Mouse (Mus musculus): ENCODE results near the gene Thap11. TPM values are rescaled to one million over a fixed set of nuclear protein-coding genes. Genes with fewer than 3 reads are reported as not detected.
A peak's percentile ranks its signal among the peaks of the same experiment; 100 is the strongest.

Gene Thap11
- polyA plus RNA-seq, 1 experiment, result 42.2 TPM

DNA sequence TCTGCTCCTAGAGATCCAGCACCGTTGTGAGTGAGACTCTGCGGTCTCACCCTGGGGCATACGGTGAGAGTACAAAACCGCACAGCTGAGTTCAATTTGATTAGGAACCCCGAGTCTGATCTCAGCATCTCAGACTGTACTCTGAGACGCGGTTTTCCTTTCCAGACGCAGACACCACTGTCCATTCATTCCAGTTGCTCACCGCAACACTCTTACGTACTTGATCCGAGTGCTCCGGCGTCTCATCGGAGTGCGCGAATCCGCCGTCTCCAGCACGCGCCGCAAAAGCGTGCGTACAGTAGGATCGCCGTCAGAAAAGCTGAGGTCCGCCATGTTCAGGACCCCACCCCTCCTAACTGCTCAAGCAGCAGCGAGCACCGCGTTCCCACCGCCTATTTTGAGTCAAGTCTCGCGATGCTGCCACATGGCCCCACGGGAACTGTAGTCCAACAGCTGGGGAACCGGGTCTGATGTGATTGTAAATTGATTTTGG, 3.2 kb upstream of the Thap11 start:
- peak; percentile 67 for DNase-seq (ENCODE audit: low spot score)

DNA sequence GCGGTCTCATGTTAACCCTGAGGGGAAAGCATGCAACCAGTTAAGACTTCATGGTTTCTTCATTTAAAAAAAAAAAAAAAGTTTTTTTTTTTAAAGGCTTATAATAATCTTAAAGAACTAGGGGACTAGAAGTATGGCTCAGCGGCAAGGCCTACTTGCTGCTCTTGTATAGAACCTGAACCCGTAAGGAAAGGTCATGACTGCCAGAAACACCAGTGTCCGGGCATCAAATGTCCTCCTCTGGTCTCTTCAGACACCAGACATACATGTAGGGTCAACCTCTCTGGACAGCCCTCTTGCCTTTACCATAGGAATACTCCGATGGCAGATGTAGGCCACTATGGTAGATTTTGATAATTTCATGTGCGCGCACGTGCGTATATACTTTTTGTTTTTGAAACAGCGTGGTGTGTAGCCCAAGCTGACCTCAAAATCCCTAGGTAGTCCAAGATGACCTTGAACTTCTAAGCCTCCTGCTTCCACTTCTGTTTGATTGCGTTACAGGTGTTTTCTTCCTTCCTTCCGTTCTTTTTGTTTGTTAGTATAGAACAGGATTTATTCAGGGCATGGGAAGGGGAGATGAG, 2.7 kb upstream of the Thap11 start:
- DNase-seq (ENCODE audit: low spot score), result no peak

DNA sequence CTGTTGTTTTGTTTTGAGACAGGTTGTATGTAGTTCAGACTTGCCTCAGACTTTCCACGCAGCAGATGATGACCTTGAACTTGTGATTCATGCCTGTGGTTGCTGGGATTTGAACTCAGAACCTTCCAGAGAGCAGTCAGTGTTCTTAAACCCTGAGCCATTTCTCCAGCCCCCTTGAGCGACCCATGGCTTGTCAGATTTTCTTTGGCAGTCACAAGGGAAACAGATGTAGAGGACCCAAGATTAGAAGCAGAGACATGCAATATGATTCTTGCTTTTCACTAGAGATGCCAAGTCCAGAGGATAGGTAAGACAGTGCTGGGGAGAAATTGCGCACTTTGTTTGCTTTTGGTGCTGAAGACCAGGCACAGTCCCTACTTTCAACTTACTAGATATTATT, 1.8 kb upstream of the Thap11 start, which contains the start of gene Cenpt:
Gene Cenpt, minus strand, starts transcription at position 101 of the 400 bp plus-strand sequence.
- no peak for DNase-seq (ENCODE audit: low spot score)

DNA sequence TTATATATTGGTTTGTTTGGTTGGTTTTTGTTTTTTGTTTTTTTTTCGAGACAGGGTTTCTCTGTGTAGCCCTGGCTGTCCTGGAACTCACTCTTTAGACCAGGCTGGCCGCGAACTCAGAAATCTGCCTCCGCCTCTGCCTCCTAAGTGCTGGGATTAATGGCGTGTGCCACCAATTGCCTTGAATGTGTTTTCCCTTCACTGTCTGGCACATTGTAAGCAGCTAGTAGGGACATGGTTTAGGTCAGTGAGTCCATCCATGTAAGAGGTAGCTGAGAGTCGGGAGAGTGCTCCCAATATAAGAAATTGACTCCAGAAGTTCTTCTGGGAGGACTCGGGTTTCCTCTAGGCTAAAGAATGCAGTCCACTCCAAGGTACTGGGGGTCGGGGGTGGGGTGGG, 629 bp upstream of the Thap11 start:
- no peak for DNase-seq (ENCODE audit: low spot score)

DNA sequence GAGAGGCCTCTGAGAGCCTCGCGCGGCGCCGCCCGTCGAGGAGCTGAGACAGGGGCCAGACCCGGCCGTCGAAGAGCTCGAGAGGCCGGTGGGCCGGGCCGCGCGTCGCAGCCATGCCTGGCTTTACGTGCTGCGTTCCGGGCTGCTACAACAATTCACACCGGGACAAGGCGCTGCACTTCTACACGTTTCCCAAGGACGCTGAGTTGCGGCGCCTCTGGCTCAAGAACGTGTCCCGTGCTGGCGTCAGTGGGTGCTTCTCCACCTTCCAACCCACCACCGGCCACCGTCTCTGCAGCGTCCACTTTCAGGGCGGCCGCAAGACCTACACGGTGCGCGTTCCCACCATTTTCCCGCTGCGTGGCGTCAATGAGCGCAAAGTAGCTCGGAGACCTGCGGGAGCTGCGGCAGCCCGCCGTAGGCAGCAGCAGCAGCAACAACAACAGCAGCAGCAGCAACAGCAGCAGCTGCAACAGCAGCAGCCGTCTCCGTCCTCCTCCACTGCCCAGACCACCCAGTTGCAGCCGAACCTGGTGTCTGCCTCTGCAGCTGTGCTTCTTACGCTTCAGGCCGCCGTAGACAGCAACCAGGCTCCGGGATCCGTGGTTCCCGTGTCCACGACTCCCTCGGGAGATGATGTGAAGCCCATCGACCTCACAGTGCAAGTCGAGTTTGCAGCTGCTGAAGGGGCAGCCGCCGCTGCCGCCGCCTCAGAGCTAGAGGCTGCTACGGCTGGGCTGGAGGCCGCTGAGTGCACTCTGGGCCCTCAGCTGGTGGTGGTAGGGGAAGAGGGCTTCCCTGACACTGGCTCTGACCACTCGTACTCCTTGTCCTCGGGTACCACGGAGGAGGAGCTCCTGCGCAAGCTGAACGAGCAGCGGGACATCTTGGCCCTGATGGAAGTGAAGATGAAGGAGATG, 576 bp downstream of the Thap11 start:
- peak; percentile 58 for DNase-seq (ENCODE audit: low spot score)

DNA sequence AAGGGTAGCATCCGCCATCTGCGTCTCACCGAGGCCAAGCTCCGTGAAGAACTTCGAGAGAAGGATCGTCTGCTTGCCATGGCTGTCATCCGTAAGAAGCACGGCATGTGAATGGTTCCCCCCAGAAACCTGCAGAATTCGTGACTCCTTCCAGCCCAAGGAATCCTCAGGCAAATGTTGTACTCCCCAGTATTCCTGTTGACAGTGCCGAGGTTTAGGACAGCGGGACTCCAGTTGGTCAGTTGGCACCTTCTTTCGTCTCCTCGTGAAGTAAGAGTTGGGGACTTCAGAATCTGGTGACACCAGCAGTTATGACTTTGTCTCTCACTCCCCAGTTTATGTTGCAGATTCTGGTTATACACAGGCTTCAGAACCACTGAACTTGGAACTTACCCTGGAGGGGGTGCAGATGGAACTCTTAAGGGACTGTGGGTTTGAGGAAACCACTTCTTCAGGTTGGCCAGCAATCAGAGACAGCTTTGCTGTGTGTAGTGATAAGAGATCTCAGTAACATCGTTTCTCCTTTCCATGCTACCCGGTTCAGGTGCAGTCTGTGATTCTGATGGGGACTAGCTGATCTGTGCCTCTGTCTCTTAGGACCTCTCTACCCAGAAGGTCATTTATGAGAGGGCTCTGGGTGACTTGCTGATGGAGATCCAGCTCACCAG, 1.4 kb downstream of the Thap11 start:
- no peak for DNase-seq (ENCODE audit: low spot score)

DNA sequence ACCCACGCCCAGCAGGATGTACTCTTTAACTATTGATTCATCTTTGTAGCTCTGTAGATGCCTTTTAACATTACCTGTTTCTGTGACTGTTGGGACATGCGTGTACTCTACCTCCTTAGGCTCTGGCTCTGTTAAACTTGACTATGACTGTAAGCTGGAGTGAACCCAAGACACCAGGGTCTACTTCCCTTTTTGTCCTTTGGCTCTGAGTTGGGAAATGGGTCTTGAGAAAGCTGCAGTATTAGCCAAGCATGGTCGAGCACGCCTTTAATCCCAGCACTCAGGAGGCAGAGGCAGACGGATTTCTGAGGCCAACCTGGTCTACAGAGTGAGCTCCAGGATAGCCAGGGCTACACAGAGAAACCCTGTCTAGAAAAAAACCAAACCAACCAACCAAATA, 3.6 kb downstream of the Thap11 start:
- DNase-seq (ENCODE audit: low spot score), result no peak

DNA sequence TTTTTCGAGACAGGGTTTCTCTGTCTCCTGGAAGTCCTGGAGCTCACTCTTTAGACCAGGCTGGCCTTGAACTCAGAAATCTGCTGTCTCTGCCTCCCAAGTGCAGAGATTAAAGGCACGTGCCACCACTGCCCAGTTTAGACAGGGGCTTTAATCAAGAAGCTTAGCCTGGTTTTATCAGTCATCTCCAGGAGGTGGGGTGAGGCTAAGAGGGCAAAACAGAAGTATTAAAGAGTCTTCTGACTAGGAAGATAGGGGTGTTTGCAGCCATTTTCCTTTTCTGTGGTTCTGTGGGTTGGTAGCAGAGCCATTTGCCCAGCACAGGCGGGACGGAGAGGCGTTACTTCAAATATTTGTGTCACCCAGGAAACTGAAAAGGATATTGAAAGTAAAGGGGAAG, 4.4 kb downstream of the Thap11 start:
- no peak for DNase-seq (ENCODE audit: low spot score)

DNA sequence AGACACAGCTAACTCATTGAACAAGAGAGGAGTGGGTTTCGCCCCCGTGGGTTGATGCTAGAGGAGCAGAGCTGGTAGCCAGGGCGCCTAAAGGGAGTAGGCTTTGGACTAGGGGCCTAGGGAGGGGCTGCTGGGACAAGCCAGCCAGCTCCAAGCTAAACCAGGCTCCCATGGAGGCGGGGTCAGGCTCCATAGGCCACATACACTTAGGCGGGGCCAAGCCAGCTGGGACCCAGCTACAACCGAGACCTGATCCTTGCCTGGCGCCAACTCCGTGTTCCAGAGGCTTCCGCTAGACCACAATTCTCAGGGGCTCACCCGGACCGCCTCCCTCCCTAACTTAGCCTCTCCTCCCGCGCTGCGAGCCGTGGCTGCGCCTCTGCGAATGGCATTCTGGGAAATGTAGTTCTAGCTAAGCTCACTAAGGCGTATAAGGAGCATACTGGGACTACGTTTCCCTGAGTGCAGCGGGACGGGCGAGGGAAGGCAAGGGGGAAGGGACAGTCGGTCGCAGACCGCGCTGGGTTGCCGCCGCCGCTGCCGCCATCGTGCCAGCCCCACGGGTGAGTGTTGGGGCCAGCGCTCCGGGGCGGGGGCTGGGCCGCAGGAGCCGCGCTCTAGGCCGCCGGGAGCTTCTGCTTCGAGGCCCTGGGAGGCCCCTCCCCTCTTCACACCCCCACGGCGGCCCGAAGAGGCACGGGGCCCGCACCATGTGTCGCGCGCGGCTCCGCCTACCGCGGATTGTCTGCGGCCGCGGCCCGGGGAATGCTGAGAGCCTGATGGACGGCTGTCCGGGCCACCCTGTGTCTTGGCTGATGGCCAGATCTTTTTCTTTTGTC, 5.4 kb downstream of the Thap11 start, which contains the start of gene Nutf2:
Gene Nutf2, plus strand, starts transcription at position 438 of the 839 bp plus-strand sequence.
- peak; percentile 87 for DNase-seq (ENCODE audit: low spot score)

DNA sequence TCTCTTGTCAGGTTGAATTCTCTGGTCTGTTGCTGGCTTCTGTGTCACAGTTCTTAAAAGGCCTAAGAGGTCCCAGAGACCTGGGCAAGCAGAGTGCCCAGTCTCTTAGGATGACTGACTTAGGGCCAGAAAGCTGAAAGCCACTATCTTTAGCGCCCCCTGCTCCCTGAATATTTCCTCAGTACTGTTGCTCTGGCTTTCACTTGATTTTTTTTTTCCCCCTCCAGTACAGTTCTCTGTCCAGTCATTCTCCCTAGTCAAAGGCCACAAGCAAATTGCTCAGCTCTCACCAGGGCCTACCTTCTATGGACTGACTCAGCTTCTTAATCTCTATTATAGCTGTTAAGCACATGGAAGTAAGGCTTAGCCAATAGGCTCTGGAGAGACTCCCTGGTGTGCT, 7.0 kb downstream of the Thap11 start:
- no peak for DNase-seq (ENCODE audit: low spot score)

DNA sequence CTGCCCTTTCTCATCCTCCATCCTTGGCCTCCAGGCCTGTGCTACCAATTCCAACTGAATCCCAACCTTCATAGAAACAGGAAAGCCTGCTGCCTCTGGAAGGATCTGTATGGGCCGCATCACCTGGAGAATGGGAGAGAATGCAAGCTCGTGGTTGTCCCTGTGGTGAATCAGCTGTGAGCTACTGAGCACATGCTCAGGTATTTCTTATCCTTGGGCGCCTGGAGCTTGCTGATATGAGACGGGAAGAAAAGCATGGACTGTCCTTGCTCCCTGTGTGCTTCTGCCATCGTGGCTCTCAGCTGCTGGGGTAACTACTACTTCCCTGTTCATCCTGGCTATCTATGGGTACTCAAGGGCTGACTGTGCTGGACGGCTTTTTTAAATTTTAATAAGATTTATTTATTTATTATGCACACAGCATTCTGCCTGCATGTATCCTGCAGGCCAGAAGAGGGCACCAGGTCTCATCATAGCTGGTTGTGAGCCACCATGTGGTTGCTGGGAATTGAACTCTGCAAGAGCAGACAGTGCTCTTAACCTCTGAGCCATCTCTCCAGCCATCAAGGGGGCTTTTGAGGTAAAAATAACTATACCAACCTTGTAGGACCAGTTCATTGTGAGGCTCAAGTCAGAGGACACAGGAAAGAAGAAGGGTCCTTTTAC, 11.6 kb downstream of the Thap11 start:
- no peak for DNase-seq (ENCODE audit: low spot score)

DNA sequence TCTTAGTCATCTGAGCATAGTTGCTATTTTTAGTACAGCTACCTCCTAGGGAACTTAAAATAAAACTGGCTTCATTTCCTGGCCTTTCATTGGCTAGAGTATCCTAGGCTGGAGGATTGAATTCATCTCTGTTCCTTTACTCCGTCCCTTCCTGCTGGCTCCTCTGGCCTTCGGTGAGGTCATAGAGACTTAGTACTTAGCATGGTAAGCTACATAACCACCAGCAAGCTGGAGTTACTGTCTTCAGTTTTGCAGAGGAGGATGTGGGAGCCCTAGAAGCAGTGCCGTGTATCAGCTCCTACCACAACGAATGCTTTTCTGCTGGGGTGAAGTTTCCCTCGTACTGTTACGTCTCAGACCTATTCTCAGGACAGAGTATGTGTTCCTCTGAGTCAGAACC, 19.4 kb downstream of the Thap11 start:
- DNase-seq (ENCODE audit: low spot score), result no peak

DNA sequence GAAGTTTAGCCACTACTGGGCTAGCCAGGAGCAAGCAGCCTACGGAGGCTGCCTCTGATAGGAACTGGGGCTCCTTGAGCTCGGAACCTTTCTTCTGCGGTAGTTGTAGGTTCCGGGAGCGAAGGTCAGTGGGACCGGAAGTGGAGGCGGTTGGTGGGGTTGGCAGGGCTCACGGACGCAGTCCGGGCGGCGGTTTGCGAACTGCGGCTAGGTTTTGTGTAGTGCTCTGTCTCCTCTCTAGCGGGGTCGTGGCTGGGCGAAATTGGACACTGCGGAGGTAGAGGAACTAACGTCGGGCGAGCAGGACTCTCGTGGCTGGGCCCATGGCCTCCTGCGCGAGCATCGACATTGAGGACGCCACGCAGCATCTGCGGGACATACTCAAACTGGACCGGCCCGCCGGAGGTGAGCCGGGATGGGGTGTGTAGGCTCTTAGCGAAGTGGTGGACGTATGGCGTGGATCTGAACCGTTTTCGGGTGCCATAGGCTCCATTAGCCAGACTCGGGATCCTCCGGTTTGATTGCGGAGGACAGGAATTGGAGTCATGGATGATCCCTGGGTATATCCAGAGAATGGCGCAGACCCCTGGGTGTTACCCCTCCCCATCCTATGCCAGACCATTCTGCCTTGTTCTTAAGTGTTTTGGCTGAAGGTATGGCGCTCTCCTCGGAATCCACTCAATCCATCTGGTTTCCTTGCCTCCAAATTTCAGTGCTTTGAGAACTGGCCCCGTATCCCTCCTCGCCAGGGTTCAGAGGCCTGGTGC, 26.0 kb downstream of the Thap11 start, which contains the start of gene Edc4:
Gene Edc4, plus strand, starts transcription at position 128 of the 767 bp plus-strand sequence.
- peak; percentile 77 for DNase-seq (ENCODE audit: low spot score)

DNA sequence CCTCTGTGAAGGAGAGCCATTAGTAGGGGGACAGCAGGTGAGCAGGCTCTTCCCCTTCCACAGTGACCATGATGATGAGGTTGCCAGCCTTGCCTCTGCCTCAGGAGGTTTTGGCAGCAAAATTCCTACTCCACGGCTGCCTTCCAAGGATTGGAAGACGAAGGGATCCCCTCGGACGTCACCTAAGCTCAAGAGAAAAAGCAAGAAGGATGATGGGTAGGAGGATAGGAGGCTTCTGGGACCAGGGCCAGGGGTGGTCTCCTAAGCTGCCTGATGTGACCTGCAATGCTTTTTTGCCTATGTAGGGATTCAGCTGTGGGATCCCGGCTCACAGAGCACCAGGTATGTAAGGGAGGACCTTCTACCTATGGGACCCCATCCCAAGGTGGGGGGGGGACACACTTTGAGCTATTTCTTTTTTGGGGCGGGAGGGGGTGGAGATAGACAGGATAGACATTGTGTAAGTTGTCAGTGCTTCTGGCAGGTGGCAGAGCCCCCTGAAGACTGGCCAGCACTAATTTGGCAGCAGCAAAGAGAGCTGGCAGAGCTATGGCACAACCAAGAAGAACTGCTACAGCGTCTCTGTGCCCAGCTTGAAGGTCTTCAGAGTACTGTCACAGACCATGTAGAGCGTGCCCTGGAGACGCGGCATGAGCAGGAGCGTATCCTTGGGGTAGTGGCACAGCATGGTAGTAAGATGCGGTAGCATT, 35.0 kb downstream of the Thap11 start:
- DNase-seq (ENCODE audit: low spot score), result no peak

DNA sequence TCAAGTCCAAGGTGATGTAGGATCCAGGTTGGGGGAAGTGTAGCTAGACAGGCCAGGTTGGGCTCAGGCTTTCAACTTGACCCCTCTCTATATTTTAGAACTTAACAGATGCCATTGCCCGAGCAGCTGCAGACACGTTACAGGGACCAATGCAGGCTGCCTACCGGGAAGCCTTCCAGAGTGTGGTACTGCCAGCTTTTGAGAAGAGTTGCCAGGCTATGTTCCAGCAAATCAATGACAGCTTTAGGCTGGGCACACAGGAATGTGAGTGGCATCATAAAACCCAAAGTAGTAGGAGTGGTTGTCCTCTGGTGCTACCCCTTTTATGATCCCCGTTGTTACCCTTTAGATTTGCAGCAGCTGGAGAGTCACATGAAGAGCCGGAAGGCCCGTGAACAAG, 35.9 kb downstream of the Thap11 start:
- DNase-seq (ENCODE audit: low spot score), result no peak

DNA sequence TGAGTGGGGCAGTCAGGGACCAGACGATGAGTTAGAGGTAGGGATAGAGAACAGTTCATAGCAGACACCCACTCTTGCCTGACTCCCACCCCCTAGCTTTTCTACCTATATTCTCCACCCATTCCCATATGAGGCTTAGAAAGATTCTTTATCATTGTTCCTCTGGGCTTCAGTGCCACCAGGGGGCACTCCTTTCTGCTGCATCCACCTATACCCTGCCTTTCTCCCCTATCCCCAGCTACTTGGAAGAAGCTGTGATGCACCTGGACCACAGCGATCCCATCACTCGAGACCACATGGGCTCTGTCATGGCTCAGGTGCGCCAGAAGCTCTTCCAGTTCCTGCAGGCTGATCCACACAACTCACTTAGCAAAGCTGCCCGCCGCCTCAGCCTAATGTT, 37.5 kb downstream of the Thap11 start:
- DNase-seq (ENCODE audit: low spot score), result no peak

DNA sequence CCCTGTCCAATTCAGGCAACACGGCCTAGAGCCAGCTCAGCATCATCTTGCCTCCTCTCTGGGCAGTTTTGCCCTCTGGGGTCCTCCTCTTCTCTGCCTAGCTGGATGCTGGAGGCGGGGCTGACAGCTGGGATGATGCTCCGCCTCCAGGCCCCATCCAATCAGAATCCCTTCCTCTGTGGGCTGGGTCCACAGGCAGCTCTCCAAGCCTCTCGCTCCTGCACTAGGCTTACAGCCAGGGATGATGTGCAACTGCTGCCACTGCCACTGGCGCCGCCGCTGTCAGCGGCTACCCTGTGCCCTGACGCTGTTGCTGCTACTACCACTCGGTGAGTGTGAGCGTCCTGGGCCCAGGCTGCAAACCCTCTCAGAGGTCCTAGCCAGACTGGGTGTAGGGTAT, 38.4 kb downstream of the Thap11 start, which contains the start of gene Nrn1l:
Gene Nrn1l, plus strand, starts transcription at position 229 of the 400 bp plus-strand sequence.
- no peak for DNase-seq (ENCODE audit: low spot score)

DNA sequence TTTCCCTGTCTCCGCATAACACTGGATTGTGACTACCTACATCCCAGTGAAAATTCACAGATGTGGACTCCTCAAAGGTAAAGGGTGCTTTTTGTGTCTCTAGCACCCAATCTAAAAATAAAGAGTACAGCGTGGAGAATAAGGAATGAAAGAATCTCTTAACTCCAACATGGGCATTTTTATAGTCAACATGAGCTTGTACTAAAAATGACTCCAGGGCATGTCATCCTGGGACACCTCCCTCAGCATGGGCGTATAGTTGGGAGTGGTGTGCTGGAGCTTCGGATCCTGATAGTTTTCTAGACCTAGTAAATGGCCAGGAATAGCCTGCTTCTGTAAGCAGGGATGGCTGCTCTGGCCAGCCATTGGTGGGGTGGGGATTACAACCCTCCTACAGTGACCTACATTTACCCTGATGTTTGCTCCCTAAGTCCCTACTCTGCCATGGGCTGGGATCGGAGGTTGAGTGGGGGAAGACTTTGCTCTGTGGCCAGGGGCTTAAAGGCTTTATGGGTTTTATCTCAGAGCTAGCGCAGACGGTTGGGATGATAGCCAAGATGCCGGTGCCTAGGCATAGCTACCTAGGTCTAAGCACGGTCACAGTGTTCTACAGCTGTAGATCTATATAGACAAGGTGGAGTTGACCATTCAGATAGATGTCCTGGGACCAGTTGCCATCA, 43.0 kb downstream of the Thap11 start:
- no peak for DNase-seq (ENCODE audit: low spot score)

Data from urinary bladder, adult 2 months (tissue).